Mouse (Mus musculus) heart, embryonic 12.5 days (tissue): ENCODE data around the gene Pald1. TPM values are rescaled to one million over a fixed set of nuclear protein-coding genes. Genes with fewer than 3 reads are reported as not detected.

Source experiments
- ATAC-seq: fragments of 200-750 bp; cut with Nextera tagmentation; 2 replicates; pipeline ENCODE4 v1.8.0; 2017; ENCODE audit warnings: moderate TSS enrichment, moderate library complexity; ENCODE audit not compliant: insufficient number of reproducible peaks, low FRiP score
- H3K27ac ChIP-seq: fragments of 300-500 bp; sonication (generic); 2 replicates; pipeline ENCODE4 v1.5.1; 2016; ENCODE audit warnings: mild to moderate bottlenecking, moderate library complexity; ENCODE audit not compliant: poor library complexity, severe bottlenecking
- H3K27me3 ChIP-seq: fragments of 300-500 bp; sonication (generic); replicated peaks from 2 replicates; pipeline ENCODE4 v1.6.1; 2016; ENCODE audit warnings: mild to moderate bottlenecking, moderate library complexity
- H3K36me3 ChIP-seq: fragments of 300-500 bp; sonication (generic); 2 replicates; pipeline ENCODE4 v1.6.1; 2016; ENCODE audit warnings: mild to moderate bottlenecking, moderate library complexity
- H3K4me1 ChIP-seq: fragments of 300-500 bp; sonication (generic); replicated peaks from 2 replicates; pipeline ENCODE4 v1.6.1; 2016; ENCODE audit warnings: mild to moderate bottlenecking
- H3K4me2 ChIP-seq: fragments of 300-500 bp; sonication (generic); 2 replicates; pipeline ENCODE4 v1.6.1; 2016; ENCODE audit warnings: mild to moderate bottlenecking, moderate library complexity
- H3K4me3 ChIP-seq: fragments of 300-500 bp; sonication (generic); 2 replicates; pipeline ENCODE4 v1.5.1; 2016; ENCODE audit warnings: mild to moderate bottlenecking
- H3K9ac ChIP-seq: fragments of 300-500 bp; sonication (generic); 2 replicates; pipeline ENCODE4 v1.6.1; 2016; ENCODE audit warnings: mild to moderate bottlenecking, moderate library complexity
- H3K9me3 ChIP-seq: fragments of 300-500 bp; sonication (generic); replicated peaks from 2 replicates; pipeline ENCODE4 v1.6.1; 2016; ENCODE audit warnings: mild to moderate bottlenecking, moderate library complexity
- WGBS: fragments of 180-500 bp; shearing (Covaris S2); methylation state at CpG from one replicate; pipeline ENCODE4 v1.1.7; 2016; 5-methylcytosine and 5-hydroxymethylcytosine counted together
- polyA plus RNA-seq: library from polyadenylated mRNA; unstranded; fragments of >200 nt; fragmentation: Nextera tagmentation; extraction: Ambion mirVana; gene quantifications from 2 replicates; pipeline ENCODE4 v1.2.1, GENCODE M21; 2016

Pald1 gene
- polyA plus RNA-seq, 1 experiment from 2014 or later: 33.9 TPM

DNA sequence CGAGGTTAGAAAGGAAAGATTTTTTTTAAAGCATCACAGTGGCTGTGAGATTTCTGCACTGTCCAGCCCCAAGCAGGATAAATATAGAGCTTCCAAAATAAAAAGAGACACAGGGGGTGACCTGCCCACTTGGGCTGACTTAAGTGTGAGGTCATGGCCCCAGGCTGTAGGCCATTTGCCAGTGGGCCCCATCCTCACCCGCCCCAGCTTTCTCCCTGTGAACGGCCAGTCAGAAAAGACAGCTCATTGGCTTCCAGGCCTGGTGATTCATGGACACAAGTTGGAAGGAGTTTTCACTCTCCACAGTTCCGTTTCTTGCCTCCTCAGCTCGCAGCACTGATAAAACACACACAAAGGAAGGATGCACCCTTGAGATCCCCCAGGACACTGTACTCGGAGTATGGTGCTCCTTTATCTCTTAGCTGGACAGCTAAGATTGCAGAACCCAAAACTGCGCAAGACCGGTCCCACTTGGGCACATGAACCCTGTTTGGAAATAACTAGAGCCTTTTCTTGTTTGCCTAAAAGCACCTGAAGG is 111.2 kb downstream of the Pald1 start:
- Histone ChIP-seq H3K27ac (no peak overlapping the region), H3K36me3 (no peaks in the 10 kb centered on the region), H3K9ac (no peak overlapping the region), H3K4me3 (peak overlapping the region; percentile 62; the same call in 1 of the 2 replicates), H3K4me1 (peaks cover 25% of the 10 kb centered on the region), H3K4me2 (peak overlapping the region; percentile 94), H3K9me3 (no peaks in the 10 kb centered on the region), H3K27me3 (peaks cover 12% of the 10 kb centered on the region; the same call in 1 of the 2 replicates)
- 20% methylated on average over 8 of the region's 8 CpGs for WGBS
- no peak for ATAC-seq

Other genes starting within 250 kb of the Pald1 start
- gene Sgpl1, start 235.8 kb downstream of the Pald1 start, polyA plus RNA-seq: 37.0 and 39.1 TPM in 2 replicates
- not detected in 2 replicates for gene Tbata, start 211.6 kb downstream of the Pald1 start, polyA plus RNA-seq
- 1.1 and 1.2 TPM in 2 replicates for gene Adamts14, start 110.1 kb downstream of the Pald1 start, polyA plus RNA-seq
- gene Prf1, start 85.7 kb downstream of the Pald1 start, polyA plus RNA-seq: 0.10 TPM in 1 of 2 replicates, not detected in the other
- not detected in 2 replicates for gene Nodal, start 34.4 kb upstream of the Pald1 start, polyA plus RNA-seq
- 49.7 and 52.7 TPM in 2 replicates for gene Eif4ebp2, start 69.1 kb upstream of the Pald1 start, polyA plus RNA-seq
- 12.6 and 13.3 TPM in 2 replicates for gene Lrrc20, start 92.3 kb upstream of the Pald1 start, polyA plus RNA-seq
- 0.05 and 0.06 TPM in 2 replicates for gene Npffr1, start 212.0 kb upstream of the Pald1 start, polyA plus RNA-seq